Mouse (Mus musculus) heart, postnatal 0 days (tissue): ENCODE measurements at regions not wholly inside any gene's neighbourhood (a gene's known extent, or its start where the extent isn't known, plus 50 kb on each side); places are given as distances from the start of the nearest gene placed in this dataset.

ENCODE experiments used
- CTCF ChIP-seq: IDR thresholded peaks from 2 replicates; pipeline ENCODE4 v1.5.1; 2016; ENCODE audit warnings: antibody characterized with exemption, control low read depth, low read depth
- EP300 ChIP-seq: IDR thresholded peaks from 2 replicates; pipeline ENCODE4 v1.6.1; 2016; ENCODE audit warnings: antibody characterized with exemption, low read depth

GRCm38 (mm10) chr2:113911188-113911587 is 62.7 kb upstream of the Arhgap11a start:
- TF ChIP-seq CTCF (no peak), EP300 (no peak)
